Comparison of ENCODE assay signal across 8 mouse cellular contexts in the genomic region with DNA sequence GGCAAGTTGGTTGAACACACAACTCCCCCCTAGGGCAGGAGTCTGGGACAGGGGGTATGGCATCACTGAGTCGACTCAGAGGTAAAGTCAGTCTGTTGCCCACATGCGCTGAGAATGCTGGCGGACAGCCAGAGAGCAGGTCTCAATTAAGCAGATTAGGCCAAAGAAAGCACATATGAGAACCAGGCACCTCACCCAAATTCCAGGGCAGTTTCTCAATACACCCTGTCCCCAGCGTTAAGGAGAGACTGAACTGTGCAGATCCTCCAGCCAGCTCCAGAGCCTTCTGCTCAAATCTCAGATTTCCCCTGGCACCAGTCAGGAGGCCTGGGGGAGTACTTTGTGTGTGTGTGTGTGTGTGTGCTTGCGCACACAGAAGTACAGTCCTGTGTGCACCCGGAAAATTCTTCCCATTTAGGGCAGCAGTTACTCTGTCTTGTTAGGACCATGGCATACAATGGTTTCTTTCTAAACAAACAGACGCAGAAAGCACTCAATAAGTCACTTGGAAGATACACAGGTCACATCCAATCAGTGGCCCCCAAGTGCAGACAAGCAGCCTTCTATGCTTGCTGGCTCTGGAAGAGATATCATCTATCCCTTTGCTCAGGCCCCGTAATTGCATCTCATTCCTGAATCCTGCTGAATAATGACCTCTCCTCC.
DNase-seq lines count a peak whose midpoint lies in the region; ATAC-seq and TF ChIP-seq lines count a peak whose summit lies in the region.

No protein-coding gene starts in this region.

- no peak for ATAC-seq in hindbrain, embryonic 15.5 days (ENCODE audit: low FRiP score, low read depth)

- H3K4me3 ChIP-seq in hindbrain, embryonic 15.5 days: no peak overlapping the region
- H3K4me3 ChIP-seq in cerebellum, adult 2 months (replicated peaks; ENCODE audit: insufficient read depth, low read depth, low read length): no peak overlapping the region

- WGBS in hindbrain, embryonic 15.5 days: 55% methylated on average over 8 of the region's 8 CpGs
- WGBS in cerebellum, adult 2 months: 48% methylated on average over 8 of the region's 8 CpGs

- peak overlapping the region; percentile 56; the same call in 1 of the 2 replicates for H3K27ac ChIP-seq in hindbrain, embryonic 15.5 days (replicated peaks)
- no peak overlapping the region for H3K27ac ChIP-seq in cerebellum, adult 2 months (ENCODE audit: insufficient read depth, low read length)

- no peak overlapping the region for H3K9ac ChIP-seq in hindbrain, embryonic 15.5 days

- peaks cover 11% of the 10 kb centered on the region for H3K4me1 ChIP-seq in hindbrain, embryonic 15.5 days (replicated peaks)
- no peaks in the 10 kb centered on the region for H3K4me1 ChIP-seq in cerebellum, adult 2 months (ENCODE audit: control insufficient read depth, insufficient read depth, low read length)

- no peak overlapping the region for H3K4me2 ChIP-seq in hindbrain, embryonic 15.5 days

- no peak for TF ChIP-seq POLR2A in cerebellum, adult 2 months (IDR thresholded peaks at IDR 0.05; ENCODE audit: borderline replicate concordance, insufficient read depth, low read length)

- DNase-seq in cerebellum, postnatal 14 days: peak; percentile 18 to 51
- DNase-seq in cerebellum, adult 11-12 months: no peak
- DNase-seq in ovary, postnatal 14 days (ENCODE audit: low spot score): peak; percentile 29
- no peak for DNase-seq in ovary, adult 18-20 months (ENCODE audit: low spot score)
- DNase-seq in testis, postnatal 10 days (ENCODE audit: low spot score): peak; percentile 55
- no peak for DNase-seq in urinary bladder, postnatal 10 days (ENCODE audit: low spot score)
- no peak for DNase-seq in cerebellum, adult 2 months

- H3K27me3 ChIP-seq in hindbrain, embryonic 15.5 days: no peaks in the 10 kb centered on the region
- H3K27me3 ChIP-seq in cerebellum, adult 2 months (ENCODE audit: control insufficient read depth, insufficient read depth, low read length): no peaks in the 10 kb centered on the region

- TF ChIP-seq CTCF in cerebellum, adult 2 months (IDR thresholded peaks at IDR 0.05; ENCODE audit: borderline replicate concordance, insufficient read depth, low read depth, low read length): no peak

- H3K36me3 ChIP-seq in hindbrain, embryonic 15.5 days: no peaks in the 10 kb centered on the region

- no peaks in the 10 kb centered on the region for H3K9me3 ChIP-seq in hindbrain, embryonic 15.5 days

Comparison
In these comparisons a context has a peak if more than half of its experiments do, and no peak if none do; other contexts are left out.
1. DNase-seq: peak in cerebellum, postnatal 14 days (2 of 2), ovary, postnatal 14 days (single experiment) and testis, postnatal 10 days (single experiment); none in cerebellum, adult 11-12 months (single experiment), ovary, adult 18-20 months (single experiment), urinary bladder, postnatal 10 days (single experiment) and cerebellum, adult 2 months (0 of 2).